Mouse (Mus musculus) neural tube, embryonic 11.5 days (tissue): ENCODE measurements around the gene Snrnp27. TPM values are rescaled to one million over a fixed set of nuclear protein-coding genes. Genes with fewer than 3 reads are reported as not detected.

Experiments
- ATAC-seq: fragments of 200-750 bp; cut with Nextera tagmentation; 2 replicates; pipeline ENCODE4 v1.8.0; 2017; ENCODE audit warnings: moderate number of reproducible peaks, mild to moderate bottlenecking, moderate TSS enrichment, moderate library complexity; ENCODE audit not compliant: insufficient read depth, low FRiP score, low TSS enrichment
- DNase-seq: peaks from one replicate; pipeline ENCODE4 v3.0.0-alpha.2; 2015; ENCODE audit warnings: low spot score
- H3K27ac ChIP-seq: fragments of 300-500 bp; sonication (generic); 2 replicates; pipeline ENCODE4 v1.5.1; 2014; ENCODE audit warnings: low read depth, mild to moderate bottlenecking, low read length
- H3K27me3 ChIP-seq: fragments of 300-500 bp; sonication (generic); 2 replicates; pipeline ENCODE4 v1.6.1; 2014; ENCODE audit warnings: mild to moderate bottlenecking, low read length, mixed read lengths; ENCODE audit not compliant: control insufficient read depth, insufficient read depth
- H3K36me3 ChIP-seq: fragments of 300-500 bp; sonication (generic); 2 replicates; pipeline ENCODE4 v1.6.1; 2014; ENCODE audit warnings: mild to moderate bottlenecking, low read length, moderate library complexity, mixed read lengths; ENCODE audit not compliant: control insufficient read depth, insufficient read depth
- H3K4me1 ChIP-seq: fragments of 300-500 bp; sonication (generic); 2 replicates; pipeline ENCODE4 v1.6.1; 2014; ENCODE audit warnings: low read length, mixed read lengths; ENCODE audit not compliant: control insufficient read depth, insufficient read depth
- H3K4me2 ChIP-seq: fragments of 300-500 bp; sonication (generic); 2 replicates; pipeline ENCODE4 v1.6.1; 2014; ENCODE audit warnings: low read depth, mild to moderate bottlenecking, moderate library complexity
- H3K4me3 ChIP-seq: fragments of 300-500 bp; sonication (generic); 2 replicates; pipeline ENCODE4 v1.5.1; 2014; ENCODE audit warnings: low read depth, low read length
- H3K9ac ChIP-seq: fragments of 300-500 bp; sonication (generic); 2 replicates; pipeline ENCODE4 v1.6.1; 2014; ENCODE audit warnings: mild to moderate bottlenecking, low read length
- H3K9me3 ChIP-seq: fragments of 300-500 bp; sonication (generic); 2 replicates; pipeline ENCODE4 v1.6.1; 2016; ENCODE audit warnings: low read length; ENCODE audit not compliant: control insufficient read depth
- WGBS: fragments of 180-500 bp; shearing (Covaris S2); extraction: QIAGEN DNeasy Blood & Tissue Kit; methylation state at CpG from one replicate; pipeline ENCODE4 v1.1.7; 2014; 5-methylcytosine and 5-hydroxymethylcytosine counted together
- polyA plus RNA-seq: library from polyadenylated mRNA; unstranded; fragments of >200 nt; fragmentation: Nextera tagmentation; extraction: Ambion mirVana; gene quantifications from 2 replicates; pipeline ENCODE4 v1.2.1, GENCODE M21; 2014

Gene Snrnp27
- polyA plus RNA-seq, 1 experiment from 2014 or later, result 115 TPM

GRCm38 (mm10) chr6:86668580-86669239, 15.6 kb downstream of the Snrnp27 start, which contains the start of gene Mxd1:
Gene Mxd1 (minus strand): TSS chr6:86669161.
- Histone ChIP-seq H3K4me2 (peak within 1 kb of the TSS; percentile 91), H3K9me3 (no peaks in the 10 kb centered on the region), H3K27me3 (no peaks in the 10 kb centered on the region), H3K4me3 (peak within 1 kb of the TSS; percentile 92), H3K4me1 (peaks cover 11% of the 10 kb centered on the region), H3K9ac (peak within 1 kb of the TSS; percentile 76), H3K27ac (peak within 1 kb of the TSS; percentile 34; the same call in 1 of the 2 replicates), H3K36me3 (0 out of 2 replicates have a peak, but pooled peaks cover 3% of the 10 kb centered on the region)
- WGBS, result under 1% methylated on average over 54 of the region's 76 CpGs
- ATAC-seq (no peak; the same call in 1 of the 2 replicates), DNase-seq (peak; percentile 14)

GRCm38 (mm10) chr6:86667061-86667460, 17.3 kb downstream of the Snrnp27 start:
- Histone ChIP-seq H3K9me3 (no peaks in the 10 kb centered on the region), H3K27ac (no peak overlapping the region), H3K4me3 (no peak overlapping the region), H3K36me3 (0 out of 2 replicates have a peak, but pooled peaks cover 4% of the 10 kb centered on the region), H3K27me3 (no peaks in the 10 kb centered on the region), H3K4me2 (no peak overlapping the region), H3K9ac (no peak overlapping the region), H3K4me1 (peaks cover 11% of the 10 kb centered on the region)
- 94% methylated on average over 10 of the region's 10 CpGs for WGBS
- DNase-seq (no peak), ATAC-seq (no peak)

- no peak overlapping the region for H3K9ac ChIP-seq
- DNase-seq, result no peak
These were observed 18.6 kb downstream of the Snrnp27 start for GRCm38 (mm10) chr6:86665560-86666307.

GRCm38 (mm10) chr6:86665076-86665475, 19.2 kb downstream of the Snrnp27 start:
- Histone ChIP-seq H3K36me3 (0 out of 2 replicates have a peak, but pooled peaks cover 2% of the 10 kb centered on the region), H3K27ac (no peak overlapping the region), H3K9me3 (no peaks in the 10 kb centered on the region), H3K27me3 (no peaks in the 10 kb centered on the region), H3K4me3 (no peak overlapping the region), H3K9ac (no peak overlapping the region), H3K4me2 (no peak overlapping the region), H3K4me1 (peaks cover 11% of the 10 kb centered on the region)
- WGBS, result 81% methylated on average over 5 of the region's 5 CpGs
- no peak for DNase-seq
- no peak for ATAC-seq

More at GRCm38 (mm10) chr6:86665560-86666307, 18.6 kb downstream of the Snrnp27 start:
- Histone ChIP-seq H3K36me3 (0 out of 2 replicates have a peak, but pooled peaks cover 2% of the 10 kb centered on the region), H3K4me3 (no peak overlapping the region), H3K4me1 (peaks cover 11% of the 10 kb centered on the region), H3K27me3 (no peaks in the 10 kb centered on the region), H3K27ac (no peak overlapping the region), H3K4me2 (no peak overlapping the region), H3K9me3 (no peaks in the 10 kb centered on the region)
- 85% methylated on average over 17 of the region's 17 CpGs for WGBS
- no peak for ATAC-seq

GRCm38 (mm10) chr6:86660161-86660877, 24.0 kb downstream of the Snrnp27 start:
- Histone ChIP-seq H3K9me3 (no peaks in the 10 kb centered on the region), H3K4me3 (no peak overlapping the region), H3K27me3 (no peaks in the 10 kb centered on the region), H3K9ac (no peak overlapping the region), H3K27ac (no peak overlapping the region), H3K4me2 (no peak overlapping the region), H3K36me3 (0 out of 2 replicates have a peak, but pooled peaks cover 2% of the 10 kb centered on the region), H3K4me1 (no peaks in the 10 kb centered on the region)
- DNase-seq, result no peak
- ATAC-seq, result no peak
- 76% methylated on average over 9 of the region's 9 CpGs for WGBS

GRCm38 (mm10) chr6:86658501-86658900, 25.8 kb downstream of the Snrnp27 start:
- Histone ChIP-seq H3K9me3 (no peaks in the 10 kb centered on the region), H3K9ac (no peak overlapping the region), H3K4me2 (no peak overlapping the region), H3K4me3 (no peak overlapping the region), H3K27me3 (no peaks in the 10 kb centered on the region), H3K27ac (no peak overlapping the region), H3K36me3 (0 out of 2 replicates have a peak, but pooled peaks cover 2% of the 10 kb centered on the region), H3K4me1 (no peaks in the 10 kb centered on the region)
- DNase-seq (no peak), ATAC-seq (no peak)
- 91% methylated on average over 3 of the region's 3 CpGs for WGBS

GRCm38 (mm10) chr6:86654270-86654916, 29.9 kb downstream of the Snrnp27 start:
- H3K27me3 ChIP-seq, result no peaks in the 10 kb centered on the region
- peaks cover 13% of the 10 kb centered on the region for H3K36me3 ChIP-seq
- H3K4me3 ChIP-seq, result no peak overlapping the region
- no peak overlapping the region for H3K9ac ChIP-seq
- 82% methylated on average over 9 of the region's 9 CpGs for WGBS
- DNase-seq (no peak), ATAC-seq (no peak)
- H3K4me1 ChIP-seq, result no peaks in the 10 kb centered on the region
- no peaks in the 10 kb centered on the region for H3K9me3 ChIP-seq
- no peak overlapping the region for H3K4me2 ChIP-seq
- H3K27ac ChIP-seq, result no peak overlapping the region

GRCm38 (mm10) chr6:86653026-86653425, 31.3 kb downstream of the Snrnp27 start:
- Histone ChIP-seq H3K9me3 (no peaks in the 10 kb centered on the region), H3K27me3 (no peaks in the 10 kb centered on the region), H3K4me2 (no peak overlapping the region), H3K9ac (no peak overlapping the region), H3K4me3 (no peak overlapping the region), H3K4me1 (no peaks in the 10 kb centered on the region), H3K27ac (no peak overlapping the region), H3K36me3 (peaks cover 13% of the 10 kb centered on the region)
- DNase-seq (no peak), ATAC-seq (no peak)
- 94% methylated on average over 6 of the region's 6 CpGs for WGBS
